Mouse (Mus musculus) midbrain, embryonic 13.5 days (tissue): Measurements from ENCODE around the gene Chrne. TPM values are rescaled to one million over a fixed set of nuclear protein-coding genes. Genes with fewer than 3 reads are reported as not detected.
A peak's percentile ranks its signal among the peaks of the same experiment; 100 is the strongest.

ENCODE experiments used
- ATAC-seq: fragments of 200-750 bp; cut with Nextera tagmentation; 2 replicates; pipeline ENCODE4 v1.8.0; 2017; ENCODE audit warnings: mild to moderate bottlenecking, moderate TSS enrichment, moderate library complexity
- H3K27ac ChIP-seq: fragments of 300-500 bp; sonication (generic); 2 replicates; pipeline ENCODE4 v1.5.1; 2015; ENCODE audit warnings: inconsistent platforms, mild to moderate bottlenecking, moderate library complexity
- H3K27me3 ChIP-seq: fragments of 300-500 bp; sonication (generic); 2 replicates; pipeline ENCODE4 v1.6.1; 2015; ENCODE audit warnings: mild to moderate bottlenecking, inconsistent platforms
- H3K36me3 ChIP-seq: fragments of 300-500 bp; sonication (generic); 2 replicates; pipeline ENCODE4 v1.6.1; 2015; ENCODE audit warnings: mild to moderate bottlenecking, inconsistent platforms
- H3K4me1 ChIP-seq: fragments of 300-500 bp; sonication (generic); replicated peaks from 2 replicates; pipeline ENCODE4 v1.6.1; 2015; ENCODE audit warnings: inconsistent platforms
- H3K4me2 ChIP-seq: fragments of 300-500 bp; sonication (generic); replicated peaks from 2 replicates; pipeline ENCODE4 v1.6.1; 2015; ENCODE audit warnings: moderate library complexity, mild to moderate bottlenecking, inconsistent platforms
- H3K4me3 ChIP-seq: fragments of 300-500 bp; sonication (generic); replicated peaks from 2 replicates; pipeline ENCODE4 v1.5.1; 2015; ENCODE audit warnings: mild to moderate bottlenecking, inconsistent platforms
- H3K9ac ChIP-seq: fragments of 300-500 bp; sonication (generic); replicated peaks from 2 replicates; pipeline ENCODE4 v1.6.1; 2015; ENCODE audit warnings: mild to moderate bottlenecking, inconsistent platforms
- H3K9me3 ChIP-seq: fragments of 300-500 bp; sonication (generic); 2 replicates; pipeline ENCODE4 v1.6.1; 2016; ENCODE audit warnings: mild to moderate bottlenecking, inconsistent platforms
- WGBS: fragments of 180-500 bp; shearing (Covaris S2); methylation state at CpG from one replicate; pipeline ENCODE4 v1.1.7; 2015; 5-methylcytosine and 5-hydroxymethylcytosine counted together
- polyA plus RNA-seq: library from polyadenylated mRNA; unstranded; fragments of >200 nt; fragmentation: Nextera tagmentation; extraction: Ambion mirVana; gene quantifications from 2 replicates; pipeline ENCODE4 v1.2.1, GENCODE M21; 2015

Gene Chrne
- polyA plus RNA-seq = not detected in 2 replicates

- Histone ChIP-seq H3K9ac (no peak within 1 kb of the TSS), H3K4me1 (peaks cover 11% of the 10 kb centered on the region), H3K27me3 (peaks cover 18% of the 10 kb centered on the region; the same call in 1 of the 2 replicates), H3K27ac (no peak within 1 kb of the TSS), H3K9me3 (no peaks in the 10 kb centered on the region), H3K4me3 (no peak within 1 kb of the TSS), H3K4me2 (no peak within 1 kb of the TSS), H3K36me3 (no peaks in the 10 kb centered on the region)
- ATAC-seq = no peak
- 37% methylated on average over 1 of the region's 1 CpGs for WGBS
Observed at GRCm38 (mm10) chr11:70619101-70619500, at the start of gene Chrne. Gene Chrne (minus strand): TSS chr11:70619216.

- Histone ChIP-seq H3K27me3 (no peaks in the 10 kb centered on the region), H3K4me2 (peak overlapping the region; percentile 94), H3K9ac (peak overlapping the region; percentile 75), H3K9me3 (no peaks in the 10 kb centered on the region), H3K36me3 (peaks cover 43% of the 10 kb centered on the region), H3K27ac (peak overlapping the region; percentile 89), H3K4me1 (peaks cover 37% of the 10 kb centered on the region), H3K4me3 (peak overlapping the region; percentile 72)
- ATAC-seq = peak; percentile 46
- 2% methylated on average over 15 of the region's 15 CpGs for WGBS
Observed at GRCm38 (mm10) chr11:70668335-70668770, 49.3 kb upstream of the Chrne start.

GRCm38 (mm10) chr11:70667271-70668150 lies 48.5 kb upstream of the Chrne start:
- no peak for ATAC-seq
- Histone ChIP-seq H3K4me2 (peak overlapping the region; percentile 94), H3K36me3 (peaks cover 51% of the 10 kb centered on the region), H3K4me1 (peaks cover 37% of the 10 kb centered on the region), H3K27ac (peak overlapping the region; percentile 89; the same call in 1 of the 2 replicates), H3K27me3 (no peaks in the 10 kb centered on the region), H3K4me3 (peak overlapping the region; percentile 72), H3K9me3 (no peaks in the 10 kb centered on the region), H3K9ac (peak overlapping the region; percentile 75)
- WGBS = 78% methylated on average over 14 of the region's 14 CpGs

GRCm38 (mm10) chr11:70666687-70667086 lies 47.7 kb upstream of the Chrne start:
- H3K9ac ChIP-seq = no peak overlapping the region
- peaks cover 35% of the 10 kb centered on the region for H3K4me1 ChIP-seq
- H3K27me3 ChIP-seq = no peaks in the 10 kb centered on the region
- H3K4me2 ChIP-seq = no peak overlapping the region
- no peak overlapping the region for H3K4me3 ChIP-seq
- no peak overlapping the region for H3K27ac ChIP-seq
- peaks cover 52% of the 10 kb centered on the region for H3K36me3 ChIP-seq
- WGBS = 98% methylated on average over 8 of the region's 8 CpGs
- no peaks in the 10 kb centered on the region for H3K9me3 ChIP-seq
- ATAC-seq = no peak

GRCm38 (mm10) chr11:70664741-70665140 lies 45.7 kb upstream of the Chrne start:
- Histone ChIP-seq H3K27ac (no peak overlapping the region), H3K4me2 (no peak overlapping the region), H3K4me3 (no peak overlapping the region), H3K9me3 (no peaks in the 10 kb centered on the region), H3K4me1 (peaks cover 17% of the 10 kb centered on the region), H3K36me3 (peaks cover 55% of the 10 kb centered on the region), H3K27me3 (no peaks in the 10 kb centered on the region), H3K9ac (no peak overlapping the region)
- ATAC-seq = no peak
- 92% methylated on average over 9 of the region's 9 CpGs for WGBS

- no peak overlapping the region for H3K4me3 ChIP-seq
- no peak overlapping the region for H3K27ac ChIP-seq
- no peak for ATAC-seq
- peaks cover 17% of the 10 kb centered on the region for H3K4me1 ChIP-seq
- no peaks in the 10 kb centered on the region for H3K9me3 ChIP-seq
- peaks cover 55% of the 10 kb centered on the region for H3K36me3 ChIP-seq
- no peak overlapping the region for H3K9ac ChIP-seq
- WGBS = 91% methylated on average over 4 of the region's 6 CpGs
- no peaks in the 10 kb centered on the region for H3K27me3 ChIP-seq
- no peak overlapping the region for H3K4me2 ChIP-seq
Observed at GRCm38 (mm10) chr11:70663957-70664356, 44.9 kb upstream of the Chrne start.

GRCm38 (mm10) chr11:70663101-70663500 lies 44.1 kb upstream of the Chrne start:
- Histone ChIP-seq H3K4me2 (no peak overlapping the region), H3K27ac (no peak overlapping the region), H3K4me3 (no peak overlapping the region), H3K27me3 (no peaks in the 10 kb centered on the region), H3K9me3 (no peaks in the 10 kb centered on the region), H3K9ac (no peak overlapping the region), H3K36me3 (peaks cover 55% of the 10 kb centered on the region), H3K4me1 (peaks cover 14% of the 10 kb centered on the region)
- no peak for ATAC-seq
- 85% methylated on average over 8 of the region's 8 CpGs for WGBS

GRCm38 (mm10) chr11:70660571-70660970 lies 41.6 kb upstream of the Chrne start:
- no peak overlapping the region for H3K4me2 ChIP-seq
- 86% methylated on average over 8 of the region's 8 CpGs for WGBS
- H3K9ac ChIP-seq = no peak overlapping the region
- H3K27me3 ChIP-seq = 0 out of 2 replicates have a peak, but pooled peaks cover 3% of the 10 kb centered on the region
- no peak overlapping the region for H3K27ac ChIP-seq
- peaks cover 47% of the 10 kb centered on the region for H3K36me3 ChIP-seq
- ATAC-seq = no peak
- H3K4me1 ChIP-seq = peaks cover 15% of the 10 kb centered on the region
- H3K9me3 ChIP-seq = no peaks in the 10 kb centered on the region
- H3K4me3 ChIP-seq = no peak overlapping the region

- Histone ChIP-seq H3K9ac (no peak overlapping the region), H3K4me2 (no peak overlapping the region), H3K4me3 (no peak overlapping the region), H3K36me3 (peaks cover 32% of the 10 kb centered on the region), H3K9me3 (no peaks in the 10 kb centered on the region), H3K27ac (no peak overlapping the region), H3K27me3 (0 out of 2 replicates have a peak, but pooled peaks cover 3% of the 10 kb centered on the region), H3K4me1 (peaks cover 21% of the 10 kb centered on the region)
- ATAC-seq = no peak
- WGBS = 79% methylated on average over 8 of the region's 8 CpGs
Observed at GRCm38 (mm10) chr11:70658942-70659341, 39.9 kb upstream of the Chrne start.

- H3K9me3 ChIP-seq = no peaks in the 10 kb centered on the region
Observed at GRCm38 (mm10) chr11:70658521-70658920, 39.5 kb upstream of the Chrne start.

GRCm38 (mm10) chr11:70657991-70658390 lies 39.0 kb upstream of the Chrne start:
- 0 out of 2 replicates have a peak, but pooled peaks cover 3% of the 10 kb centered on the region for H3K27me3 ChIP-seq
- WGBS = 64% methylated on average over 9 of the region's 9 CpGs
- peaks cover 25% of the 10 kb centered on the region for H3K4me1 ChIP-seq
- no peak overlapping the region; the same call in 1 of the 2 replicates for H3K9ac ChIP-seq
- no peak overlapping the region for H3K27ac ChIP-seq
- H3K4me3 ChIP-seq = no peak overlapping the region
- H3K9me3 ChIP-seq = no peaks in the 10 kb centered on the region
- no peak for ATAC-seq
- no peak overlapping the region for H3K4me2 ChIP-seq
- H3K36me3 ChIP-seq = peaks cover 22% of the 10 kb centered on the region

More at GRCm38 (mm10) chr11:70658521-70658920, 39.5 kb upstream of the Chrne start:
- Histone ChIP-seq H3K27me3 (0 out of 2 replicates have a peak, but pooled peaks cover 3% of the 10 kb centered on the region), H3K4me3 (no peak overlapping the region), H3K4me1 (peaks cover 21% of the 10 kb centered on the region), H3K27ac (no peak overlapping the region), H3K36me3 (peaks cover 28% of the 10 kb centered on the region), H3K4me2 (no peak overlapping the region), H3K9ac (no peak overlapping the region)
- WGBS = 92% methylated on average over 5 of the region's 5 CpGs
- ATAC-seq = no peak

- Histone ChIP-seq H3K27me3 (0 out of 2 replicates have a peak, but pooled peaks cover 3% of the 10 kb centered on the region), H3K9ac (no peak overlapping the region; the same call in 1 of the 2 replicates), H3K4me2 (no peak overlapping the region), H3K4me3 (no peak overlapping the region), H3K9me3 (no peaks in the 10 kb centered on the region), H3K27ac (no peak overlapping the region), H3K36me3 (peaks cover 21% of the 10 kb centered on the region), H3K4me1 (peaks cover 29% of the 10 kb centered on the region)
- ATAC-seq = no peak
- 58% methylated on average over 6 of the region's 6 CpGs for WGBS
Observed at GRCm38 (mm10) chr11:70657573-70657972, 38.6 kb upstream of the Chrne start.
